Mouse (Mus musculus) liver, postnatal 0 days (tissue): ENCODE data around the gene Naa40. TPM values are rescaled to one million over a fixed set of nuclear protein-coding genes. Genes with fewer than 3 reads are reported as not detected.

ENCODE experiments used
- ATAC-seq: fragments of 200-750 bp; cut with Nextera tagmentation; 2 replicates; pipeline ENCODE4 v1.8.0; 2017; ENCODE audit warnings: mild to moderate bottlenecking, moderate library complexity
- DNase-seq: peaks from one replicate; pipeline ENCODE4 v3.0.0-alpha.2; 2016
- H3K27ac ChIP-seq: fragments of 300-500 bp; sonication (generic); 2 replicates; pipeline ENCODE4 v1.5.1; 2014; ENCODE audit warnings: antibody characterized with exemption, moderate library complexity, mild to moderate bottlenecking, low read depth
- H3K27me3 ChIP-seq: fragments of 300-500 bp; sonication (generic); 2 replicates; pipeline ENCODE4 v1.6.1; 2014; ENCODE audit warnings: low read length, control low read depth, mixed read lengths; ENCODE audit not compliant: insufficient read depth
- H3K36me3 ChIP-seq: fragments of 300-500 bp; sonication (generic); replicated peaks from 2 replicates; pipeline ENCODE4 v1.6.1; 2014; ENCODE audit warnings: mild to moderate bottlenecking, control low read depth, low read length, moderate library complexity, mixed read lengths; ENCODE audit not compliant: insufficient read depth
- H3K4me1 ChIP-seq: fragments of 300-500 bp; sonication (generic); 2 replicates; pipeline ENCODE4 v1.6.1; 2014; ENCODE audit warnings: antibody characterized with exemption, mild to moderate bottlenecking, control low read depth; ENCODE audit not compliant: insufficient read depth
- H3K4me2 ChIP-seq: fragments of 300-500 bp; sonication (generic); 2 replicates; pipeline ENCODE4 v1.6.1; 2014; ENCODE audit warnings: low read depth, mild to moderate bottlenecking, low read length, moderate library complexity, mixed read lengths
- H3K4me3 ChIP-seq: fragments of 300-500 bp; sonication (generic); 2 replicates; pipeline ENCODE4 v1.5.1; 2014; ENCODE audit warnings: low read depth, low read length
- H3K9ac ChIP-seq: fragments of 300-500 bp; sonication (generic); replicated peaks from 2 replicates; pipeline ENCODE4 v1.6.1; 2014; ENCODE audit warnings: mild to moderate bottlenecking, moderate library complexity
- H3K9me3 ChIP-seq: fragments of 300-500 bp; sonication (generic); 2 replicates; pipeline ENCODE4 v1.6.1; 2016; ENCODE audit warnings: mild to moderate bottlenecking, control low read depth, low read length, mixed read lengths
- CTCF ChIP-seq: sonication (generic); IDR thresholded peaks from 2 replicates; pipeline ENCODE4 v1.5.1; 2016; ENCODE audit warnings: antibody characterized with exemption, low read depth
- EP300 ChIP-seq: IDR thresholded peaks from 2 replicates; pipeline ENCODE4 v1.6.1; 2016; ENCODE audit warnings: antibody characterized with exemption, low read depth, mild to moderate bottlenecking
- WGBS: fragments of 180-500 bp; shearing (Covaris S2); extraction: QIAGEN DNeasy Blood & Tissue Kit; methylation state at CpG from one replicate; pipeline ENCODE4 v1.1.7; 2014; ENCODE audit not compliant: insufficient replicate concordance; 5-methylcytosine and 5-hydroxymethylcytosine counted together
- polyA plus RNA-seq: library from polyadenylated mRNA; unstranded; fragments of >200 nt; fragmentation: Nextera tagmentation; extraction: Ambion mirVana; gene quantifications from 2 replicates; pipeline ENCODE4 v1.2.1, GENCODE M21; 2015

Gene Naa40
- polyA plus RNA-seq, 1 experiment from 2014 or later: 16.5 TPM

- Histone ChIP-seq H3K27me3 (no peaks in the 10 kb centered on the region; the same call in 1 of the 2 replicates), H3K4me2 (no peak overlapping the region), H3K4me3 (no peak overlapping the region), H3K9ac (no peak overlapping the region), H3K27ac (no peak overlapping the region), H3K36me3 (no peaks in the 10 kb centered on the region), H3K4me1 (0 out of 2 replicates have a peak, but pooled peaks cover 3% of the 10 kb centered on the region), H3K9me3 (no peaks in the 10 kb centered on the region)
- whole genome bisulfite sequencing: 54% methylated on average over 11 of the region's 11 CpGs
- DNase-seq (no peak), ATAC-seq (no peak)
- TF ChIP-seq EP300 (no peak), CTCF (no peak)
These were observed 64.8 kb downstream of the Naa40 start for GRCm38 (mm10) chr19:7176041-7176696.

Other genes with a start within 250 kb of the Naa40 start
- 10.9 and 11.2 TPM in 2 replicates for gene Dnajc4, start 248.6 kb downstream of the Naa40 start, polyA plus RNA-seq
- 11.6 and 14.5 TPM in 2 replicates for gene Nudt22, start 245.1 kb downstream of the Naa40 start, polyA plus RNA-seq
- gene Trpt1, start 245.1 kb downstream of the Naa40 start, polyA plus RNA-seq: 2.9 and 4.1 TPM in 2 replicates
- 60.5 and 70.2 TPM in 2 replicates for gene Fermt3, start 221.7 kb downstream of the Naa40 start, polyA plus RNA-seq
- 47.2 and 51.4 TPM in 2 replicates for gene Stip1, start 201.2 kb downstream of the Naa40 start, polyA plus RNA-seq
- gene Macrod1, start 184.4 kb downstream of the Naa40 start, polyA plus RNA-seq: 11.7 and 14.9 TPM in 2 replicates
- gene Flrt1, start 135.5 kb downstream of the Naa40 start, polyA plus RNA-seq: 0.12 and 0.21 TPM in 2 replicates
- gene Otub1, start 34.9 kb downstream of the Naa40 start, polyA plus RNA-seq: 55.0 and 57.9 TPM in 2 replicates
- 1,162 and 1,195 TPM in 2 replicates for gene Cox8a, start 23.6 kb downstream of the Naa40 start, polyA plus RNA-seq
- gene Rcor2, start 26.1 kb upstream of the Naa40 start, polyA plus RNA-seq: 0.62 and 0.67 TPM in 2 replicates
- gene Mark2, start 100.7 kb upstream of the Naa40 start, polyA plus RNA-seq: 11.9 and 12.5 TPM in 2 replicates
- 2.2 and 3.6 TPM in 2 replicates for gene Spindoc, start 141.8 kb upstream of the Naa40 start, polyA plus RNA-seq
- 0.58 and 0.75 TPM in 2 replicates for gene 2700081O15Rik, start 176.4 kb upstream of the Naa40 start, polyA plus RNA-seq
- gene Rtn3, start 242.1 kb upstream of the Naa40 start, polyA plus RNA-seq: 62.2 and 63.0 TPM in 2 replicates